8 mouse cellular contexts compared by ENCODE assay signal in genomic region chr19:5824043-5824825, GRCm38 (mm10). TPM values are rescaled to one million over a fixed set of nuclear protein-coding genes. Genes with fewer than 3 reads are reported as not detected.
DNase-seq lines count a peak whose midpoint lies in the region; ATAC-seq and TF ChIP-seq lines count a peak whose summit lies in the region.

No protein-coding gene starts in this region.

- H3K4me1 ChIP-seq in CH12.LX (ENCODE audit: control insufficient read depth in 1 of 2, insufficient read depth in 2 of 2) = peaks cover 5 to 40% of the 10 kb centered on the region in 2 experiments
- peaks cover 71% of the 10 kb centered on the region for H3K4me1 ChIP-seq in heart, embryonic 12.5 days (replicated peaks)
- H3K4me1 ChIP-seq in liver, embryonic 12.5 days = peaks cover 54% of the 10 kb centered on the region
- H3K4me1 ChIP-seq in hindbrain, embryonic 14.5 days (replicated peaks; ENCODE audit: control insufficient read depth, insufficient read depth, low read length) = peaks cover 16% of the 10 kb centered on the region

- in situ Hi-C loops in CH12.LX (cut with MboI; ENCODE audit: low pct_ligation_motif_present, low pct_unique_long_range_greater_than_20kb, low sequenced_read_pairs) = no loop called here

- intact Hi-C loops in left cerebral cortex, adult 2 months (cut with DNase I) = no loop called here

- H3K36me3 ChIP-seq in CH12.LX (replicated peaks in 1 of 2; ENCODE audit: control insufficient read depth in 1 of 2, insufficient read depth in 1 of 2, low read length in 1 of 2) = peaks cover 26 to 54% of the 10 kb centered on the region in 2 experiments
- no peaks in the 10 kb centered on the region for H3K36me3 ChIP-seq in heart, embryonic 12.5 days
- H3K36me3 ChIP-seq in liver, embryonic 12.5 days = peaks cover 4% of the 10 kb centered on the region
- no peaks in the 10 kb centered on the region for H3K36me3 ChIP-seq in hindbrain, embryonic 14.5 days (replicated peaks; ENCODE audit: control insufficient read depth, insufficient read depth)

- no peaks in the 10 kb centered on the region for H3K27me3 ChIP-seq in CH12.LX (replicated peaks)
- no peaks in the 10 kb centered on the region for H3K27me3 ChIP-seq in heart, embryonic 12.5 days (replicated peaks)
- H3K27me3 ChIP-seq in liver, embryonic 12.5 days (replicated peaks) = no peaks in the 10 kb centered on the region
- no peaks in the 10 kb centered on the region for H3K27me3 ChIP-seq in hindbrain, embryonic 14.5 days (ENCODE audit: control insufficient read depth, insufficient read depth, low read length)

- TF ChIP-seq EP300 in CH12.LX (IDR thresholded peaks at IDR 0.05; ENCODE audit: low read length) = no peak

- DNase-seq in gastrocnemius, adult 18-20 months (ENCODE audit: low spot score) = peak; percentile 63
- DNase-seq in gastrocnemius, postnatal 10 days = no peak
- DNase-seq in CH12.LX (ENCODE audit: extremely low read depth) = no peak
- DNase-seq in left cerebral cortex, adult 2 months (ENCODE audit: extremely low spot score in 1 of 2, low spot score in 2 of 2) = no peak
- no peak for DNase-seq in right cerebral cortex, postnatal 14 days
- DNase-seq in hindbrain, embryonic 14.5 days (ENCODE audit: low spot score) = no peak

- H3K9me3 ChIP-seq in CH12.LX (replicated peaks; ENCODE audit: low read length) = no peaks in the 10 kb centered on the region
- H3K9me3 ChIP-seq in heart, embryonic 12.5 days (replicated peaks) = no peaks in the 10 kb centered on the region
- H3K9me3 ChIP-seq in liver, embryonic 12.5 days (replicated peaks) = no peaks in the 10 kb centered on the region
- no peaks in the 10 kb centered on the region for H3K9me3 ChIP-seq in hindbrain, embryonic 14.5 days (ENCODE audit: control insufficient read depth, low read length)

- no peak for ATAC-seq in heart, embryonic 12.5 days (ENCODE audit: insufficient number of reproducible peaks, low FRiP score)
- no peak for ATAC-seq in liver, embryonic 12.5 days
- no peak for ATAC-seq in hindbrain, embryonic 14.5 days (ENCODE audit: low FRiP score)

- no peak for TF ChIP-seq POLR2A in CH12.LX (IDR thresholded peaks at IDR 0.05; ENCODE audit: low read depth, low read length)

- no peaks in the 10 kb centered on the region for H3K79me2 ChIP-seq in CH12.LX (replicated peaks; ENCODE audit: control insufficient read depth, extremely low read depth, insufficient read depth, poor library complexity, severe bottlenecking)

- no peak for TF ChIP-seq RAD21 in CH12.LX (IDR thresholded peaks at IDR 0.05; ENCODE audit: low read depth, low read length)

- dilution Hi-C loops in CH12.LX (cut with MboI; ENCODE audit: extremely low pct_ligation_motif_present, extremely low pct_unique_long_range_greater_than_20kb, low sequenced_read_pairs) = no loop called here

- H3K4me2 ChIP-seq in CH12.LX (ENCODE audit: insufficient read depth, low read depth, poor library complexity, severe bottlenecking) = no peak overlapping the region
- no peak overlapping the region for H3K4me2 ChIP-seq in heart, embryonic 12.5 days
- H3K4me2 ChIP-seq in liver, embryonic 12.5 days = no peak overlapping the region
- no peak overlapping the region for H3K4me2 ChIP-seq in hindbrain, embryonic 14.5 days (replicated peaks)

- no peak overlapping the region for H3K9ac ChIP-seq in CH12.LX (ENCODE audit: insufficient read depth, low read depth)
- H3K9ac ChIP-seq in heart, embryonic 12.5 days = peak overlapping the region; percentile 28
- peak overlapping the region; percentile 8; the same call in 1 of the 2 replicates for H3K9ac ChIP-seq in liver, embryonic 12.5 days
- no peak overlapping the region for H3K9ac ChIP-seq in hindbrain, embryonic 14.5 days

- no peak for TF ChIP-seq CTCF in CH12.LX (conservative IDR thresholded peaks at IDR 0.05 in 1 of 2, IDR thresholded peaks at IDR 0.05 in 1 of 2; ENCODE audit: low read depth in 2 of 2, low read length in 2 of 2)
- TF ChIP-seq CTCF in left cerebral cortex, adult 2 months (IDR thresholded peaks at IDR 0.05) = no peak

- no peak overlapping the region for H3K27ac ChIP-seq in CH12.LX (ENCODE audit: insufficient read depth, low read depth)
- peak overlapping the region; percentile 54 for H3K27ac ChIP-seq in heart, embryonic 12.5 days (ENCODE audit: poor library complexity, severe bottlenecking)
- H3K27ac ChIP-seq in liver, embryonic 12.5 days = peak overlapping the region; percentile 73
- no peak overlapping the region; the same call in 1 of the 2 replicates for H3K27ac ChIP-seq in left cerebral cortex, adult 2 months
- H3K27ac ChIP-seq in hindbrain, embryonic 14.5 days = no peak overlapping the region

- no peak overlapping the region for H3K4me3 ChIP-seq in CH12.LX (replicated peaks in 1 of 3; ENCODE audit: low read depth in 2 of 3, low read length in 2 of 3, poor library complexity in 1 of 3)
- H3K4me3 ChIP-seq in heart, embryonic 12.5 days = no peak overlapping the region
- no peak overlapping the region for H3K4me3 ChIP-seq in liver, embryonic 12.5 days
- no peak overlapping the region for H3K4me3 ChIP-seq in left cerebral cortex, adult 2 months
- no peak overlapping the region for H3K4me3 ChIP-seq in hindbrain, embryonic 14.5 days (replicated peaks; ENCODE audit: low read length)

- WGBS in heart, embryonic 12.5 days = 63% methylated on average over 22 of the region's 22 CpGs
- WGBS in liver, embryonic 12.5 days (ENCODE audit: insufficient replicate concordance) = 69% methylated on average over 22 of the region's 22 CpGs
- WGBS in hindbrain, embryonic 14.5 days = 70% methylated on average over 22 of the region's 22 CpGs

TF ChIP-seq in CH12.LX, 34 proteins besides CTCF, POLR2A, EP300 and RAD21:
- 0 out of 2 replicates have a peak, but pooled peaks have one; percentile 29 for TF ChIP-seq TCF12 (IDR thresholded peaks at IDR 0.05; ENCODE audit: low read depth, low read length)
- no peak for TF ChIP-seq ELF1 (IDR thresholded peaks at IDR 0.05; ENCODE audit: low read depth, low read length)
- no peak for TF ChIP-seq ZNF384 (IDR thresholded peaks at IDR 0.05; ENCODE audit: low read depth, low read length)
TF ChIP-seq in CH12.LX: peak in this region for 1.

RNA-seq across cellular contexts. Expression of gene Frmd8, which starts 50.8 kb away (rescaled TPM):
- total RNA-seq in gastrocnemius, adult 18-20 months (2021) = 1 to 10 TPM; 2.9 to 3.2 TPM
- total RNA-seq in gastrocnemius, postnatal 10 days (2021) = 10 to 100 TPM in 1 of 2 experiments, 1 to 10 TPM in 1; 7.4 to 10.3 TPM
- total RNA-seq in CH12.LX (2012; rRNA removed) (29.0 and 30.7 TPM in 2 replicates), CH12.LX (2014; rRNA removed) (13.5 and 15.5 TPM in 2 replicates)
- polyA plus RNA-seq in CH12.LX (2012; ENCODE audit: insufficient read length, low read depth) = 25.2 and 25.4 TPM in 2 replicates
- 33.7 and 34.2 TPM in 2 replicates for polyA plus RNA-seq in heart, embryonic 12.5 days (2016; fragmentation: Nextera tagmentation; extraction: Ambion mirVana)
- 22.1 and 24.2 TPM in 2 replicates for polyA plus RNA-seq in liver, embryonic 12.5 days (2016; fragmentation: Nextera tagmentation; extraction: Ambion mirVana)
- 10 to 100 TPM; 10.1 to 13.4 TPM for total RNA-seq in left cerebral cortex, adult 2 months (2021)
- polyA plus RNA-seq in hindbrain, embryonic 14.5 days (2014; fragmentation: Nextera tagmentation; extraction: Ambion mirVana) = 11.3 and 13.1 TPM in 2 replicates

RNA-seq across cellular contexts. Expression of gene Scyl1, which starts 53.0 kb away (rescaled TPM):
- total RNA-seq in gastrocnemius, adult 18-20 months (2021) = 10 to 100 TPM; 70.6 to 74.4 TPM
- total RNA-seq in gastrocnemius, postnatal 10 days (2021) = 10 to 100 TPM; 56.0 to 59.6 TPM
- total RNA-seq in CH12.LX (2012; rRNA removed) (49.8 and 55.0 TPM in 2 replicates), CH12.LX (2014; rRNA removed) (35.1 and 37.6 TPM in 2 replicates)
- polyA plus RNA-seq in CH12.LX (2012; ENCODE audit: insufficient read length, low read depth) = 49.1 and 56.1 TPM in 2 replicates
- 68.1 and 68.9 TPM in 2 replicates for polyA plus RNA-seq in heart, embryonic 12.5 days (2016; fragmentation: Nextera tagmentation; extraction: Ambion mirVana)
- polyA plus RNA-seq in liver, embryonic 12.5 days (2016; fragmentation: Nextera tagmentation; extraction: Ambion mirVana) = 38.3 and 39.7 TPM in 2 replicates
- 10 to 100 TPM; 92.0 to 98.0 TPM for total RNA-seq in left cerebral cortex, adult 2 months (2021)
- 73.5 and 76.7 TPM in 2 replicates for polyA plus RNA-seq in hindbrain, embryonic 14.5 days (2014; fragmentation: Nextera tagmentation; extraction: Ambion mirVana)

RNA-seq across cellular contexts. Expression of gene Slc25a45, which starts 53.4 kb away (rescaled TPM):
- total RNA-seq in gastrocnemius, adult 18-20 months (2021) = under 1 TPM; 0.59 to 0.90 TPM
- 1 to 10 TPM; 2.6 to 3.5 TPM for total RNA-seq in gastrocnemius, postnatal 10 days (2021)
- total RNA-seq in CH12.LX (2012; rRNA removed) (20.6 and 23.1 TPM in 2 replicates), CH12.LX (2014; rRNA removed) (27.6 and 33.0 TPM in 2 replicates)
- 20.8 and 22.7 TPM in 2 replicates for polyA plus RNA-seq in CH12.LX (2012; ENCODE audit: insufficient read length, low read depth)
- polyA plus RNA-seq in heart, embryonic 12.5 days (2016; fragmentation: Nextera tagmentation; extraction: Ambion mirVana) = 3.5 and 3.9 TPM in 2 replicates
- polyA plus RNA-seq in liver, embryonic 12.5 days (2016; fragmentation: Nextera tagmentation; extraction: Ambion mirVana) = 7.5 and 7.7 TPM in 2 replicates
- total RNA-seq in left cerebral cortex, adult 2 months (2021) = 1 to 10 TPM; 2.5 to 2.7 TPM
- polyA plus RNA-seq in hindbrain, embryonic 14.5 days (2014; fragmentation: Nextera tagmentation; extraction: Ambion mirVana) = 1.5 and 2.5 TPM in 2 replicates

Comparison
In these comparisons a context has a peak if more than half of its experiments do, and no peak if none do; other contexts are left out.
1. H3K27ac ChIP-seq: peak in heart, embryonic 12.5 days (single experiment) and liver, embryonic 12.5 days (single experiment); none in CH12.LX (single experiment), left cerebral cortex, adult 2 months (single experiment) and hindbrain, embryonic 14.5 days (single experiment).
2. H3K9ac ChIP-seq: peak in heart, embryonic 12.5 days (single experiment) and liver, embryonic 12.5 days (single experiment); none in CH12.LX (single experiment) and hindbrain, embryonic 14.5 days (single experiment).
3. RNA of gene Slc25a45, which starts 53.4 kb away (total RNA-seq): 20.6 to 33.0 TPM in CH12.LX; 2.6 to 3.5 TPM in gastrocnemius, postnatal 10 days, 2.5 to 2.7 TPM in left cerebral cortex, adult 2 months and 0.59 to 0.90 TPM in gastrocnemius, adult 18-20 months; every median in the first group is over 4 times any median in the second.